Mouse (Mus musculus): ENCODE results near the gene Vax1. TPM values are rescaled to one million over a fixed set of nuclear protein-coding genes. Genes with fewer than 3 reads are reported as not detected.

Vax1 gene
- total RNA-seq, 2 experiments from 2014 or later = not detected

DNA sequence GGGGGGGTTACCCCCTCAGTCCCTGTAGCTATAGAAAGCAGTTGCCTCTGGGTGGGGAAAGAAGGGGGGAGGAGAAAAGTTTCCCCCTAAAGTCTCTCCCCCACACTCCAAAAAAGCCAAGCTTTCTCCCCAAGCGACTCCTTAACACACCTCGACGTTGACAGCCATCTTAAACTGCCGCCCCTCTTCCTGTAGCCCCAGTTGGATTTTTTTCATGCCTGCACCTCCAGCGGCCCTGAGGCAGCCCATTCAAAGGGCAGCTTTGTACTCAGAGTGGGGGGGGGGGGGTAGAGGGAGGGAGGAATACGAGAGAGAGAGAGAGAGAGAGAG is 875 bp upstream of the Vax1 start:
- ATAC-seq (replicated peaks; ENCODE audit: low FRiP score, poor library complexity, severe bottlenecking) = no peak

DNA sequence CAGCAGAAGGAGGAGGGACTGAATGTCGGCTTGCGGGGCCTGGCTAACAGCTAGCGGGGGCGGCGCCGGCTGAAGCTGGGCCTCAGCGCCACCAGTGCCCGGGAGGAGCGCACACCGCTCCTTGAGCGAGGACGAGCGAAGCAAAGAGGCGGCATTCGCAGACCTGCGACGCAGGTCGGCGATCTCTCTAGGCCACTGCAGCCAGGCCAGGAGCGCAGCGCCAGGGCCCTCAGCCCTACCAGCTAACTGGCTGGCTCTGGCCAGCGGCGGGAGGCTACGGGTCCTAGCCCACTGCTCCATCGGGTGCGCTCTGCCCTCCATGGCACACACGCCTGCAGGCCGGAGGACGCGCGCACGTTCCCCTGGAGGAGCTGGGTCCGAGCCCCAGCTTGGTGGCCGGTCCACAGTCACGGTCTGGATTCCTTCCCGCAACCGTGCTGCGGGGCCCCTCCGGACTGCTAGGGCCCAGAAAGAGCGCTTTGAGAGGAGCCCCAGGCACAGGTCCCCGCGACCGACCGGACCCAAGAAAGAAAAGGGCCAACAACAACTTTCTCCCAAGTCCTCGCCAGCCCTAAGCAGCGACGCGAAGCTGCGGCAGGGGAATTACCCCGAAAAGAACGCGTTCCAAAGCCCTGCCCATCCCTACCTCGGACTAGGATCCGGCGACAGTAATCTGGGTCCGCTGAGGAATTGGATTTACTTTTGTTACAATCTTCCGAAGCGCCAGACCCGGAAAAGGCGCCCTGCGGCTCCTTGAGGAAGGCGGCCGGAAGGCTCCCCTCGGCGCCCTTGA is 517 bp downstream of the Vax1 start:
- ATAC-seq (replicated peaks; ENCODE audit: low FRiP score, poor library complexity, severe bottlenecking) = no peak

DNA sequence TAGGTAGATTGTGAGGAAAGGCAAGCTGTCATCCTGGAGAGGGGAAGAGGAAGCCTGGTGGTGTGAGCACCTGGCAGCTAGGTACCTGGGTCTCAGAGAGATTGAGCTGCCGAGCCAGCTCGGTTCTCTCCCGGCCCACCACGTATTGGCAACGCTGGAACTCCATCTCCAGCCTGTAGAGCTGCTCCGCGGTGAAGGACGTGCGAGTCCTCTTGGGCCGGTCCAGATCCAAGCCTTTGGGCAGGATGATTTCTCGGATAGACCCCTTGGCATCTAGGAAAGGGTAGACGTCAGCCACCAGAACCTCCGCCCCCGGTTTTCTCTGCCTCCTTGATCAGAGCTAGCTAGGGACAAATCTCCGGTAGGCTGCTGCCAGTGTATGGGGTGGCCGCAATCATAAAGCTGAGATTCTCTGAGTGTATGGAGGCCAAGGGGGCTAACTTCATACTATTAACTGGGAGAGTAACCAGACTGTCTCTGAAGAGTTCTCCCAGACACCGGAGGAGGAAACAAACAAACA is 1.4 kb downstream of the Vax1 start:
- ATAC-seq (replicated peaks; ENCODE audit: low FRiP score, poor library complexity, severe bottlenecking) = no peak

- ATAC-seq (replicated peaks; ENCODE audit: low FRiP score, poor library complexity, severe bottlenecking) = no peak
These were observed 2.0 kb downstream of the Vax1 start for GRCm38 (mm10) chr19:59167871-59168270.

- no peak for ATAC-seq (replicated peaks; ENCODE audit: low FRiP score, poor library complexity, severe bottlenecking)
These were observed 3.0 kb downstream of the Vax1 start for GRCm38 (mm10) chr19:59166879-59167278.

DNA sequence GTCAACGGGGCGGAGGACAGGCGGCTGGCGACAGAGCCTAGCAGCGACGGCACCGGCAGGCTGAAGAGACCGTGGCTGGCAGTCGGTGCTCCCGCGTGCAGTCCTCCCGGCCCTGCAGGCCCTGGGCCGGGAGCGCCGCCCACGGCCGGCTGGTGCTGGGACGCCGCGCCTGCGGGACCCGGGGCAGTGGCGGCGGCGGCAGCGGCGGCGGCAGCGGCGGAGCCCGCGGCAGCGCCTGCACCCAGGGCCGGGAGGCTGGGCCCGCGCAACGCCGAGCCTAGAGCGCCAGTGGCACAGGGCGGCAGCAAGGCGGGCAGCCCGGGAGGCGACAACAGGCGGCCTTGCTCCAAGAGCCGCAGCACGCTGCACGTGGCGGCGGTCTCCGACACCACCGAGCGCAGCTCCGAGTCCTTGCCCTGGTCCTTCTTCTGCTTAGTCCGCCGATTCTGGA is 3.5 kb downstream of the Vax1 start:
- no peak for ATAC-seq (replicated peaks; ENCODE audit: low FRiP score, poor library complexity, severe bottlenecking)

DNA sequence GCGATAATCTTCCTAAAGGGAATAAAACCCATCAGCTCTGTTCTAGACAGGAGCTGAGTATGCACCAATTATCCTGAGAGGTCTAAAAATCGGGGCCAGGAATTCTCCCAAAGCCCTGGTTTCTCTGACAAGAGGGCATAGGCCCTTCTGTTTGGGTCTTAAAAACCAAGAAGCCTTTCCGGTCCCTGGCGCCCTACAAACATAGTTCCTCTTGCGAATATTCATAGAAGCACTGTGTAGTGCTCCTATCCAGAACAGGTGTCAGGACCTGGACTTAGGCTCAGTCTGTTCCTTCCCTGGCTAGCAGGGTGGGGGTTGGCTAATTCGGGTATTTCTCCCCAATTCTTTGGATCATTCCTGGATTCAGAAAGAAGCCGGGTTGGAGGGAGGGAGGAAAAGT is 4.3 kb downstream of the Vax1 start:
- ATAC-seq (replicated peaks; ENCODE audit: low FRiP score, poor library complexity, severe bottlenecking) = no peak

- ATAC-seq (replicated peaks; ENCODE audit: low FRiP score, poor library complexity, severe bottlenecking) = no peak
These were observed 4.8 kb downstream of the Vax1 start for GRCm38 (mm10) chr19:59164896-59165560.

- no peak for ATAC-seq (replicated peaks; ENCODE audit: low FRiP score, poor library complexity, severe bottlenecking)
These were observed 5.7 kb downstream of the Vax1 start for GRCm38 (mm10) chr19:59164111-59164510.

- ATAC-seq (replicated peaks; ENCODE audit: low FRiP score, poor library complexity, severe bottlenecking) = no peak
These were observed 13.2 kb downstream of the Vax1 start for GRCm38 (mm10) chr19:59156702-59157101.

GRCm38 (mm10) chr19:59154171-59154570 is 15.7 kb downstream of the Vax1 start:
- ATAC-seq (replicated peaks; ENCODE audit: low FRiP score, poor library complexity, severe bottlenecking) = no peak

- ATAC-seq (replicated peaks; ENCODE audit: low FRiP score, poor library complexity, severe bottlenecking) = no peak
These were observed 24.2 kb downstream of the Vax1 start for GRCm38 (mm10) chr19:59145492-59146140.

DNA sequence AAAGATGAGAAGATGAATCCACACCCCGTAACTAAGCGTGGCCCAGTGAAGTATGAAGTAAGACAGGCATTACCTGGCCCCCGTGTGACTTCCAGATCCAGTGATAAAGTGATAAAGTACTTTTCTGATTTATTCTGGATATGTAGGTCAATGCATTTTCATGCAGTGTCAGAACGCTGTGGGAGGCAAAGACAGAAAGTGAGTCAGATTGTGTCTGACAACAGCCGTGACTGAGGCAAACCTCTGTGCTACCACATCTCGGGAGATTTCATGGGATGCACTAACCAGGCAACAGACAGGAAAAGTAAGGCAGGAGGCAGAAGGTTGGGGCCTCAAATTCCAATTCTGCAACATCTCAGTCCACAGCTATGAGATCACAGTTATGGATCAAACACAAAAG is 24.8 kb downstream of the Vax1 start:
- no peak for ATAC-seq (replicated peaks; ENCODE audit: low FRiP score, poor library complexity, severe bottlenecking)

DNA sequence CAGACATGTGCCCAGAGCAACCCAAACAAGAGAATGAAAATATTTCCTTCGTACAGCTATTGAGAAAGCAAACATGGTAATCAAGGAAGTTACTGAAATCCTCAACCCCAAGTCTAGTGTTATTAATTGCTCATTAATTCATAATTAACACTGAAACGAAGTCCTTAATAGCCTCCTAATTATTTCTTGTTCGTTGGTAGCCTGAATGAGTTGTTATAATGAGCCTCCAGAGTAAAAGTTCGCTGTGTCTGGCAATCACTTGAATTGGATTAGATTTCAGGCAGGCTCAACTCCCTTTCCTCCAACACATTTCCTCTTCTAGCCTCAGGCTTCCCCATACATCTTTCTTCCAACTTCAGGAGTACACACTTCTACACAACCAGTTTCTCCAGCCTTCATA is 27.6 kb downstream of the Vax1 start:
- no peak for ATAC-seq (replicated peaks; ENCODE audit: low FRiP score, poor library complexity, severe bottlenecking)

DNA sequence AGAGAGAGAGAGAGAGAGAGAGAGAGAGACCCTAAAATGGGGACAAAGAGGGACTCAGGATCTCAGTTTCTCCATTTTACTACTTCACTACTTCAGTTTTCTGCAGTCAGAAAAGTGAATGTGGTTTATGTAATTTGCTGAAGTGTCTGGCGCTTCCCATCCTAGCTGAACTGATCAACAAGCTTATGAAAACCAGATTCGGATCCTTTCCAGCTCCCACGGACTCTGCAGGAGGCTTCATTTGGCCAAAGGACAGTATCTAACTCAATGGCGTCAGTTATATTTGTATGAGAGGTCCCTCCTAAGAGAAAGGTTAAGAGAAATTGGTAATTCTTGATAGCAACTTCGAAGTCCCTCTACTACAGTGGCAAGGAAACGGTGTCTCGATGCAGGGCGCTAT is 34.5 kb downstream of the Vax1 start:
- no peak for ATAC-seq (replicated peaks; ENCODE audit: low FRiP score, poor library complexity, severe bottlenecking)

DNA sequence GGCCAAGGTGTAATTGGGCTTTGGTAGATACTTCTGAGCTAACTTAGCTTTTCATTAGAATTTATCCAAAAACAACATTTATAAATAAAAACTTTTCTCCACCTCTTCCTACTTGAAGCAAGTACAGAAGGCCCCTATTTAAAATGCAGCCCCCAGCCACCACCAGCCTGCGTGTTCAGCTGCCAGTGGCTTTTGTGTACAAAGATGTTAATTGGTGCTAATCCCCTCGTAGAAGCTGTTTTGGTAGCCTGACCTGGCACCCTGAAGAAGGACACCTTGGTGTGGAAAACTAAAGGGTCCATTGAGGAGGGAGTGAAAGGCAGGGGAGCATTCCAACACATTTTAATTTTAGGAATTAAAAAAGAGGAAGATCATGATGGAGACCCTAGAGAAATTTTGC is 34.9 kb downstream of the Vax1 start:
- ATAC-seq (replicated peaks; ENCODE audit: low FRiP score, poor library complexity, severe bottlenecking) = no peak

DNA sequence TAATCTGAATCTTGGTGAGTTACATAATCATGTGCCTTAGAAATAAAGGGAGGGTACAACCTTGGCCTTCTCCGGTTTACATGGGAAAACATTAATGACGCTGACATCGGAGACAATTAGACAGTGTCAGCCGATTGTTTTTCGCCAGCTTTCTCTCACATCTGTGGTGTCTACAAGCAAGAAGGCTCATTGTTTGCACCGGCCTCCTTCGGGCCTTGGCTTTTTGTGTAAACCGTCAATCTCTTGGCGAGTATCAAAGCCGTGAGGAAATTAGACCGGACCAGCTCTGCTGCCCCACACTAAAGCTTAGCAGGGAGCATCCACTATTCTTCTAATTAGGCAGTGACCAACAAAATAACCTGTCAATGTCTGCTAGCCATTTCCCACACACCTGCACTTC is 36.7 kb downstream of the Vax1 start:
- no peak for ATAC-seq (replicated peaks; ENCODE audit: low FRiP score, poor library complexity, severe bottlenecking)

DNA sequence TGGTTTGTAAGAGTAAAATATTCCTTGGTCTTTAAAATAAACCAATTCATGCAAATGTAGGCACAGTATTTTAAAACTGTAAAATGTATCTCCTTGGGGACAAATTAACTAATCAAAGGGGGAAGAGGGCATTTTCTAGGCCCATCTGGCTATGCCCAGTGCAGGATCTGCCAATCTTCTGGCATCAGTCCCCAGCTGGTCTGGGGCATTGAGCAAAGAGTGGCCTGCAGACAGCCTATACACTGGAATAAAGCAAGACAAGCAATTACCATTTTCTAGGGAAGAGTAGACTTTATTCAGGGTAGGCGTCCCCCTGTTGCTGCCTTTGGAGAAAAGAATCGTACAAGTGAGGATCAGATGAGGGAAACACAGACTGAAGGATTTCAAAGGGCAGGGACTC is 40.2 kb downstream of the Vax1 start:
- ATAC-seq (replicated peaks; ENCODE audit: low FRiP score, poor library complexity, severe bottlenecking) = no peak

- ATAC-seq (replicated peaks; ENCODE audit: low FRiP score, poor library complexity, severe bottlenecking) = no peak
These were observed 41.2 kb downstream of the Vax1 start for GRCm38 (mm10) chr19:59128531-59129204.

DNA sequence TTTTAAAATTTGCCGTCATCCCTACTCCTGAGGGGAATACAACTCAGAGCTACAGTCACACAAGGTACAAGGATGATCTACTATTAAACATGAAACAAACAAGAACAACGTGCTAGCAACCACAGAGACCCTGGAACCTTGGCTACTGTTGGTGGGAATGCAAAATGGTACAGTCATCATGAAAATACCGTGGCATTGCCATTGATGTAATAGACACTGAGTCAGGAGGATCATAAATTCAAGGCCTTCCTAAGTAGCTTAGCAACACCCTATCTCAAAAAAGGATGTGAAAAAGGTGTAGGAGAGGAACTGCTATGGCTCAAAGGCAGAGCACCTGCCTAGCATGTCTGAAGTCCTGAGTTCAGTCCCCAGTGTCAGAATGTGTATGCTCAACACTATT is 42.4 kb downstream of the Vax1 start:
- ATAC-seq (replicated peaks; ENCODE audit: low FRiP score, poor library complexity, severe bottlenecking) = no peak
